In the genomic region with DNA sequence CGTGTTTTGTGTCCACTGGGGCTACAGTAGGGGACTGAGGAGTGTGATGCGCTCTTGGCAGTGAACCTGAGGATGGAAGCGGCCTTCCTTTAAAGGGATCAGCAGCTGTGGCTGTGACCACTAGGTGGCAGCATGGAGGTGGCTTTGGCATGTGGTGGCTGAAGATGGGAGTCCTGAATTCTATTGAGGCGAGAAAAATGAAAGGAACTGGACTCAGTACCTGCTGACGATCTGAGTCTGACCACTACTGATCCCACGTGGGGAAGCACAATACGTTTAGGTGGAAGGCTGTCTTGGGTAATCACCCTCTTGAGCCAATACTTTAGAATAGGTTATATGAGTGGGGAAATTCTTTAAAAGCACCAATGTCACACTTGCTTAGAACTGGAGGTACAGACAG, we compare ENCODE assay signal across 8 mouse cellular contexts. TPM values are rescaled to one million over a fixed set of nuclear protein-coding genes. Genes with fewer than 3 reads are reported as not detected.
DNase-seq lines count a peak whose midpoint lies in the region; ATAC-seq lines count a peak whose summit lies in the region.

No protein-coding gene starts in this region.

- 0 out of 2 replicates have a peak, but pooled peaks have one; percentile 37 for ATAC-seq in forebrain, embryonic 14.5 days
- no peak for ATAC-seq in forebrain, embryonic 13.5 days
- ATAC-seq in megakaryocyte progenitor cell, adult 5-6 weeks (replicated peaks; ENCODE audit: poor library complexity): peak; percentile 97

- WGBS in forebrain, embryonic 14.5 days: 9% methylated on average over 7 of the region's 7 CpGs
- 9% methylated on average over 7 of the region's 7 CpGs for WGBS in forebrain, embryonic 13.5 days
- WGBS in embryonic facial prominence, embryonic 10.5 days: 12% methylated on average over 7 of the region's 7 CpGs

- H3K9me3 ChIP-seq in forebrain, embryonic 14.5 days (replicated peaks; ENCODE audit: control insufficient read depth, low read length): no peaks in the 10 kb centered on the region
- no peaks in the 10 kb centered on the region for H3K9me3 ChIP-seq in forebrain, embryonic 13.5 days (replicated peaks)
- H3K9me3 ChIP-seq in embryonic facial prominence, embryonic 10.5 days: no peaks in the 10 kb centered on the region

- no peaks in the 10 kb centered on the region for H3K36me3 ChIP-seq in forebrain, embryonic 14.5 days (ENCODE audit: control insufficient read depth, insufficient read depth, low read length)
- H3K36me3 ChIP-seq in forebrain, embryonic 13.5 days (ENCODE audit: poor library complexity, severe bottlenecking): no peaks in the 10 kb centered on the region
- H3K36me3 ChIP-seq in embryonic facial prominence, embryonic 10.5 days (replicated peaks): no peaks in the 10 kb centered on the region

- H3K4me3 ChIP-seq in forebrain, embryonic 14.5 days (ENCODE audit: low read depth, low read length): no peak overlapping the region
- no peak overlapping the region for H3K4me3 ChIP-seq in forebrain, embryonic 13.5 days
- H3K4me3 ChIP-seq in embryonic facial prominence, embryonic 10.5 days: no peak overlapping the region

- intact Hi-C loops in heart, postnatal 14 days (cut with DNase I): loop anchor here (1.0 to 10.0 kb wide), 3 partner anchors 67 to 358 kb away; no protein-coding TSS in a partner anchor

- no peaks in the 10 kb centered on the region for H3K27me3 ChIP-seq in forebrain, embryonic 14.5 days (replicated peaks; ENCODE audit: control insufficient read depth, insufficient read depth, low read length)
- no peaks in the 10 kb centered on the region for H3K27me3 ChIP-seq in forebrain, embryonic 13.5 days
- H3K27me3 ChIP-seq in embryonic facial prominence, embryonic 10.5 days (replicated peaks; ENCODE audit: low read depth, poor library complexity, severe bottlenecking): 0 out of 2 replicates have a peak, but pooled peaks cover 9% of the 10 kb centered on the region

- peak; percentile 87 for DNase-seq in forebrain, embryonic 14.5 days (ENCODE audit: low spot score)
- DNase-seq in adrenal gland, postnatal 36 days: peak; percentile 89 to 91
- peak; percentile 85 for DNase-seq in embryonic facial prominence, embryonic 10.5 days (ENCODE audit: low spot score)
- peak; percentile 85 to 93 for DNase-seq in heart, postnatal 14 days
- DNase-seq in layer of hippocampus, postnatal 25 days (ENCODE audit: extremely low spot score in 1 of 2, low spot score in 1 of 2): peak; percentile 57 to 93
- DNase-seq in spleen, adult 18-20 months: peak; percentile 40 to 75

- H3K4me1 ChIP-seq in forebrain, embryonic 14.5 days (ENCODE audit: control insufficient read depth, insufficient read depth, low read length): no peaks in the 10 kb centered on the region
- peaks cover 7% of the 10 kb centered on the region; the same call in 1 of the 2 replicates for H3K4me1 ChIP-seq in forebrain, embryonic 13.5 days
- peaks cover 16% of the 10 kb centered on the region for H3K4me1 ChIP-seq in embryonic facial prominence, embryonic 10.5 days

- H3K27ac ChIP-seq in forebrain, embryonic 14.5 days (ENCODE audit: low read depth, low read length): no peak overlapping the region
- no peak overlapping the region for H3K27ac ChIP-seq in forebrain, embryonic 13.5 days
- H3K27ac ChIP-seq in embryonic facial prominence, embryonic 10.5 days (replicated peaks): no peak overlapping the region

- H3K9ac ChIP-seq in forebrain, embryonic 14.5 days (ENCODE audit: low read length): no peak overlapping the region
- H3K9ac ChIP-seq in forebrain, embryonic 13.5 days: no peak overlapping the region

- H3K4me2 ChIP-seq in forebrain, embryonic 14.5 days (ENCODE audit: low read length): no peak overlapping the region
- H3K4me2 ChIP-seq in forebrain, embryonic 13.5 days: no peak overlapping the region

RNA-seq across cellular contexts. Expression of a gene that starts 29.9 kb away (rescaled TPM):
- 21.8 and 22.1 TPM in 2 replicates for polyA plus RNA-seq in forebrain, embryonic 14.5 days (2014; fragmentation: Nextera tagmentation; extraction: Ambion mirVana)
- polyA plus RNA-seq in forebrain, embryonic 13.5 days (2015; fragmentation: Nextera tagmentation; extraction: Ambion mirVana): 24.2 and 25.2 TPM in 2 replicates
- 10 to 100 TPM; 36.7 to 55.7 TPM for total RNA-seq in adrenal gland, postnatal 36 days (2021)
- polyA plus RNA-seq in embryonic facial prominence, embryonic 10.5 days (2016; fragmentation: Nextera tagmentation; extraction: Ambion mirVana): 18.9 and 24.5 TPM in 2 replicates
- total RNA-seq in heart, postnatal 14 days (2021): 10 to 100 TPM; 31.1 to 36.3 TPM
- total RNA-seq in layer of hippocampus, postnatal 25 days (2021): 10 to 100 TPM; 15.5 to 21.6 TPM
- total RNA-seq in megakaryocyte progenitor cell, adult 5-6 weeks (2015): 7.9 and 8.4 TPM in 2 replicates
- 58.6 and 68.0 TPM in 2 replicates for total RNA-seq in megakaryocyte progenitor cell, adult 5-6 weeks (2017)
